Mouse (Mus musculus) myocyte (in vitro differentiated cells): Measurements from ENCODE around the gene Cactin.

Experiments used
- POLR2A ChIP-seq: IDR thresholded peaks from one replicate; pipeline ENCODE4 v1.6.1; 2011; ENCODE audit warnings: low read depth, mild to moderate bottlenecking, control low read depth, moderate library complexity; ENCODE audit not compliant: insufficient read length
- POLR2AphosphoS2 ChIP-seq: IDR thresholded peaks from one replicate; pipeline ENCODE4 v1.6.1; 2011; ENCODE audit warnings: low read depth, control low read depth; ENCODE audit not compliant: insufficient read length
- TCF12 ChIP-seq: IDR thresholded peaks from one replicate; pipeline ENCODE4 v1.6.1; 2011; ENCODE audit warnings: mild to moderate bottlenecking, control low read depth; ENCODE audit not compliant: poor library complexity, insufficient read depth, severe bottlenecking

GRCm38 (mm10) chr10:81375322-81375721 is 54.4 kb downstream of the Cactin start:
- TF ChIP-seq POLR2A (no peak), POLR2AphosphoS2 (no peak), TCF12 (no peak)
